Mouse (Mus musculus): ENCODE measurements around the gene Rpl6.
"Not testable (repeated sequence)": the region's sequence is repeated elsewhere in the genome, so short reads cannot be mapped to it uniquely, and the experiment has no call there.

The Rpl6 gene

DNA sequence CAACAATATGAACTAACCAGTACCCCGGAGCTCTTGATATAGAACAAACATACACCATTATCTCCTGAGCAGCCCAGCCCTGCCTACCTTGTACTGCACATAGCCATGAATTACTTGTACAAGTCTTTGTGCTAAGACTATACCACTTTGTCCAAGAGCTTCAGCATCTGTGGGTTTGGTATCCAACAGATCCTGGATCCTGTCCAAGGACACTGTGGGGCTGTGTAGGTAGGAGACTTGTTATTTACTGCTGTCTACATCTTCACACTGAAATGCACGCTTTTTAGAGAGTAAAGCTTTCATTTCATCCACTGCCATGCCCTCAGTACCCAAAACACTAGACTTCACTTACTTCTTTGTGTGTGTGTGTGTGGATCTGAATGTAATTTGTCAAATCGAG is 20.6 kb downstream of the Rpl6 start:
- no peak for ATAC-seq (ENCODE audit: low TSS enrichment)

DNA sequence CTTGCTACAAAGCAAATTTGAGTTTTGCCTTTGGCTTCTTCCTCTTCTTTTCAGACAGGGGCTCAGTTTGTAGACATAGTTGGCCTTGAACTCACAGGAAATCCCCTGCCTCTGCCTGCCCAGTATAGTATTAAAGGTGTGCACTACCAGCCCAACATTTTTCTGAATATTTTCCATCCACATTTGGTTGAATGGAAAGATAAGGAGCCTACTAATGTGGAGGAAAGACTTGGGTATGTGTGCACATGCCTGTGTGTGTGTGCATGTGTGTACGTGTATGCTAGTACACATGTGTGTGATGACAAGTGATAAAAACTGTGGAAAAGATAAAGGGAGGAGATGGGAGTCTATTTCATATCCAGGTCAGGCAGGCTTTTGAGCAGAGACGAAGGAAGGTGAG is 21.6 kb downstream of the Rpl6 start:
- no peak for ATAC-seq (ENCODE audit: low TSS enrichment)

DNA sequence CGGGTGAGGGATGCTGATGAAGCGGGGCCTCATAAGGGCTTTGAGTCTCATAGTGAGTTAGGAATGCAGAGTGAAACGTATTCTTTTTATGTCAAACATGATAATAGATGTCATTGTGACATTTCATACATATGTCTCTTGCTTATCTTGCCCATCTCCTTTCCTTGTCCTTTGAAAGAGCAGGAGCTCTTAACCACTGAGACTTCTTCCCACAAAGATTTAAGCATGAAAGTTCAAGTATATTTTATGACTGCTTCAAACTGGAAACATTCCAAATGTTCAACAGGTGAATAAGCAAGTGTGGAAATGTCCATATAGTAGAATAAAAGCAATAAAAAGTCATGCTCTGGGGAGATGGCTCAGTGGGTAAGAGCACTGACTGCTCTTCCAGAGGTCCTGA is 22.1 kb downstream of the Rpl6 start:
- ATAC-seq (ENCODE audit: low TSS enrichment), result no peak

DNA sequence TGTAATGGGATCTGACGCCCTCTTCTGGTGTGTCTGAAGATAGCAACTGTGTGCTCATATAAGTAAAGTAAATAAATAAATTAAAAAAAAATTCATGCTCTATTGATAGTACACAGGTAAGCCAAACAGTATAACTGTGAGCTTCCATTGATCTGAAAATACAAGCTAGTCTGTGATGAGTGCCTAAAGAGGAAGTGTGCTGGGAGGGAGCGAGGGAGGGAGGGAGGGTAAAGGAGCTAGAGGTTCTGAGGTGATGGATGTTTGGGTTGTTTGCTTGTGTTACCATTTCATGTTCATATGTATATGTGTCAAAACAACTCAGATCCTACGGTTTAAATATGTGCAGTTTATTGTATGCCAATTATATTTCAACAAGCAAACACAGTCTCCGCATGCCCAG is 22.6 kb downstream of the Rpl6 start:
- no peak for ATAC-seq (ENCODE audit: low TSS enrichment)

DNA sequence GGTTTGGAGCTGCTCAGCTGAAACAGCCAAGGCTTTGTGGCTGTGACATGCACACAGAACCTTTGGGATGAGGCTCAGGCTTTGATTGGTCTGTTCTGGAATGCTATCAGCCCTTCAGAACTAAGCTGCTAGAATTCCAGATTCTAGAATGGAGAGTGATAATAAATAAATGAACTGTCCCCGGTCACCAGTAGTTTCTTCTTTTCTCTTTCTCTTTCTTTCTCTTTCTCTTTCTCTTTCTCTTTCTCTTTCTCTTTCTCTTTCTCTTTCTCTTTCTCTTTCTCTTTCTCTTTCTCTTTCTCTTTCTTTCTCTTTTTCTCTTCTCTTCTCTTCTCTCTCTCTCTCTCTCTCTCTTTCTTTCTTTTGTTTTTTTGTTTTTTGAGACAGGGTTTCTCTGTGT is 23.0 kb downstream of the Rpl6 start:
- ATAC-seq (ENCODE audit: low TSS enrichment), result not testable (repeated sequence)

DNA sequence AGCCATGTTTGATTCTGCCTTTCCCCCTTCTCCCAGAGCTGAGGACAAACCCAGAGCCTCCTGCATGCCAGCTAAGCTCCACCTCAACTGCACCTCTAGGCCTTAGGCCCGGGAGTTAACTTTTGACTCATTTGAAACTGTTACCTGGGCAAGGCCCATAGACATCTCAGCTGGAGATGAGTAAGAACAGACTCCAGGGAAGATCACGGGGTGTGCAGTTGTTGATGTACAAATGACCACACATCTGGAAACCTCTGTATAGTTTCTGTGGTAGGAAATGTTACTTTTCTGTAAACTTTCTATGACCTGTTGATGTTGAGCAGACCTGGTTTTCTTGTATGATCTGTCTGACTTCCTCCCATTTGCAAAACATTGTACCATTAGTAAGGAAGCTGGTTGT is 24.9 kb downstream of the Rpl6 start:
- no peak for ATAC-seq (ENCODE audit: low TSS enrichment)

DNA sequence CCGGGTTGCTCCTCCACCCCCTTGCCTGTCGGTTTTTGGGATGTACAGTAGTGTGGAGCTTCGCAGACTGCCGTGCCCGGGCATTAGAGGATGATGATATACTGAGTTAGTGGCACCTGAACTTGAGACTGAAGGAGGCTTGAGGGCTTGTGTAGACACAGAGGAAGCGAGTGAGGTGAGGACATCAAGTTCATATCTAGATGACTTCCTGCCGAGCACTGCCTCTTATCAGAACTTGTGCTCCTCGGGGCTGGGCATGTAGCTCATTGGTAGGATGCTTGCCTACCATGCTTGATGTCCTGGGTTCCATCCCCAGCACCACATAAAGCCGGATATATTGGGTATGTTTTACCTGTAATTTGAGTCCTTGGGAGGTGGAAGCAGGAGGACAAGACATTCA is 26.5 kb downstream of the Rpl6 start:
- no peak for ATAC-seq (ENCODE audit: low TSS enrichment)

DNA sequence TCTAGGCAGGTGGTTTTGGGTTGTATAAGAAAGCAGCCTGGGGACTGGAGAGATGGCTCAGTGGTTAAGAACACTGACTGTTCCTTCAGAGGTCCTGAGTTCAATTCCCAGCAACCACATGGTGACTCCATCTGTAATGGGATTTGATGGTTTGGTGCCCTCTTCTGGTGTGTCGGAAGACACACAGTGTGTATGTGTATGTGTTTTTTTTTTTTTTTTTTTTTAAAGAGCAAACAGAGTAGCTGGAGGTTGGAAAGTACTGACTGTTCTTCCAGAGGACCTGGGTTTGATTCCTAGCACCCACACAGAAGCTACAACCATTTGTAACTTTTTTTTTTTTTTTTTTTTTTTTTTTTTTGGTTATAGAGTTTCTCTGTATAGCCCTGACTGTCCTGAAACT is 28.5 kb downstream of the Rpl6 start:
- ATAC-seq (ENCODE audit: low TSS enrichment), result no peak

DNA sequence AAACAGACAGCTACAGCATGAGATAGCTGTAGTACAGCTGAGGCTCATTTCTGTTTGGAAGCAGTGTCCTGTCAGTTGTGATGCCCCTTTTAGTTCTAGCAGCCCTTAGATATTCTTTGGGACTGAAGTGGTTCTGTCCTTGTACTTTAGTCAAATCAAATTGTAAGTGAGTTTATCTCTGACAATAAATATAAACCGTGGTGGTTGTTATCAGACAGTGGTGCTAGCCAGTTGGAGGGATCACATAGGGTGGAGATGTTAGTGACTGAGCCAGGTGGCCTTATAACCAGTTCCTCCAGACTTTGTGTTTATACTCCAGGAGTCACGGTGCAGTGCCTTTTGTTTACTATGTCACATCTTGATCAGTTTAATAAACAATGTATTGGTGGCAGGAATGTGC is 29.4 kb downstream of the Rpl6 start:
- no peak for ATAC-seq (ENCODE audit: low TSS enrichment)

DNA sequence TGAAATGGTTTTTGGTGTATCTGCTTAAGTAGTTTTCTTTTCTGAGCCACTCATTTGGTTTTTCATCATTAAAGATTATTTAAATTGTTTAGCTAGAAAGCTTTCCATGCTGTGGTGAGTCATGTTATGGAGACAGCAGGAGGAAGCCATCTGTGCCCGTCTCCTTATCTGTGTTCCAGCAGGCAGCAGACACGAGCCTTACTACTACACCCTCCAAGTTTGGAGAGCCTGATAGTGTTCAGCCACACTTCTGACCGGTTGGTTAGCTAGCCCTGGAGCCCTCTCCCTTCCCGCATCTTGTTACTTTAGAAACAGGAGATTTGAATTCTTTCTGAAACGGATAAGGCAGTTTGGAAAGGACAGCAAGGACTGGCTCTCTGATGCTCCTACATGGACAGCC is 31.9 kb downstream of the Rpl6 start:
- ATAC-seq (ENCODE audit: low TSS enrichment), result peak; percentile 95

DNA sequence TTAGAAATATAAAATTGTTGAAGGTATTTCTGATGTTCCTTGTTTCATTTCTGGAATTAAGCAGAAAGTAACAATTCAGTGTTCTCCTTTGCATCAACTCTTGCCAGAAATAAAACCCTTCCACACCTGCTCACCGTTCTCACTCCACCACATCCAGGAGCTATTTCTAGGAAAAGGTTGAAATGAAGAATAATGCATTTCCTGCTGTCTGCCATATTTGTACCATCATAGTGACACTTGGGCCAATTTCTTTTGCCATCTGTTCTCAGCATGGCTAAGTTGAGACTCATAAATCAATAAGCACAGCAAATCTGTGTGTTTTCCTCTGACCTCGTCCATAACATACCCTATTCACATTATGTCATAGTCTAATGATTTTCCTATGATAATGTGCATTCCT is 33.9 kb downstream of the Rpl6 start:
- no peak for ATAC-seq (ENCODE audit: low TSS enrichment)

DNA sequence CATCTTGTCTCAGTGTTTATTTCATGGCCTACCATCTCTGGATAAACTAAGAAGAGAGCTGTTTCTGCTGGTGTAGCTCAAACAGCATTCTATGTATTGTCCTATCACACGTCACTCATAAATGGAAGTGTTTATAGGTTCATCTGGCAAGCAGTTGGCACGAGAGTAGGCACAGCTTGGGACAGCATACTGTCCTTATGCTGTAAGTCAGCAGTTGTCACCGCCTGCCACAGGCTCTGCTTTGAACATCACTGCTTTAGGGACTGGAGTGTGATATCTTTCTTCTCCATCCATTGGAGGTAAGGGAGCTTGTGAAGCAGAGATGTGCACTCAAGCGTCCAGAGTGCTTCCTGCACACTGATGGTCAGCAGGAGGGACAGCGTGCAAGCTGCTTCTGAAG is 35.6 kb downstream of the Rpl6 start:
- ATAC-seq (ENCODE audit: low TSS enrichment), result no peak

DNA sequence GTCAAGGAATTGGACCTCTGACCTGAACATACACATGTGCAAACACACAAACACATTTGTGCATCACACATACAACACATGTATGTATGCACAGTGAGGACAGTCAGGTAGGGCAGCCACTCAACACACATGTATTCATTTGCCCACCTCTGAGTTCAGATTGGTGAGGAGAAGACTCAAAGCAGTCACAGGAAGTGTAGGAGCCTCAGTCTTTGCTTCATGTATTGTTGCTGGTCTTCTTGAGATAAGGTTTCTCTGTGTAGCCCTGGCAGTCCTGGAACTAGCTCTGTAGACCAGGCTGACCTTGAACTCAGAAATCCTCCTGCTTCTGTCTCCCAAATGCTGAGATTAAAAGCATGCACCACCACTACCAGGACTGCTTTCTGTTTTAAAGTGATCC is 36.9 kb downstream of the Rpl6 start:
- no peak for ATAC-seq (ENCODE audit: low TSS enrichment)

DNA sequence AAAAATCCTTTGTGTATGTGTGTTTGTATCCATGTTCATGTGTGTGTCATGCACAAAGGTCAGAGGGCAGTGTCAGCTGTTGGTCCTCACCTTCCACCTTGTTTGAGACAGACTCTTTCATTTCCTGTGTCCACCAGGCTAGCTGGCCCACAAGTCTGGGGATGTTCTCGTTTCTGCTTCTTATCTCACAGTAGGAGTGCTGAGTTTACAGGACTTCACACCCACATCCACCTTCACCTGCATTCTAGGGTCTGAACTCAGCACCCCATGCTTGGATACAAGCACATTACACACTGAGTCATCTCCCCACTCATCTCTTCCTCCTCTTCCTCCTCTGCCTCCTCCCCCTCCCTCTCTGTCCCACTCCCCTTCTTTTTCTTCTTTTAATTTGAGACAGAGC is 38.0 kb downstream of the Rpl6 start:
- no peak for ATAC-seq (ENCODE audit: low TSS enrichment)

DNA sequence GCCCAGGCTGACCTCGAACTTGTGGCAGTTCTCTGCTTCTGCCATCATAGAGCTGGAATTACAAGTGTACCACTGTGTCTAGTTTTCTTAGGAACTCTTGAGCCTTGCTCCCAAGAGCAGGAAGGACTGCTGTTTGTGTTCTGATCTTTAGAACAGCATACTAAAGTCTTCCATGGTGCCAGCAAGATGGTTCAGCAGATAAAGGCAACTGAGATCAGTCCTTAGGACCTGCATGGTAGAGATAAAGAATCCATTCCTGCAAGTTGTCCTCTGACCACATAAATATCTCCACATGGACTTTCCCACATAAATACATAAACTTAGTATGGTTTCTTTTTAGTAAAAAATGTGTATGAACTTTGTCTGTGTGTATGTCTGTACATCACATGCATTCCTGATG is 38.4 kb downstream of the Rpl6 start:
- no peak for ATAC-seq (ENCODE audit: low TSS enrichment)

DNA sequence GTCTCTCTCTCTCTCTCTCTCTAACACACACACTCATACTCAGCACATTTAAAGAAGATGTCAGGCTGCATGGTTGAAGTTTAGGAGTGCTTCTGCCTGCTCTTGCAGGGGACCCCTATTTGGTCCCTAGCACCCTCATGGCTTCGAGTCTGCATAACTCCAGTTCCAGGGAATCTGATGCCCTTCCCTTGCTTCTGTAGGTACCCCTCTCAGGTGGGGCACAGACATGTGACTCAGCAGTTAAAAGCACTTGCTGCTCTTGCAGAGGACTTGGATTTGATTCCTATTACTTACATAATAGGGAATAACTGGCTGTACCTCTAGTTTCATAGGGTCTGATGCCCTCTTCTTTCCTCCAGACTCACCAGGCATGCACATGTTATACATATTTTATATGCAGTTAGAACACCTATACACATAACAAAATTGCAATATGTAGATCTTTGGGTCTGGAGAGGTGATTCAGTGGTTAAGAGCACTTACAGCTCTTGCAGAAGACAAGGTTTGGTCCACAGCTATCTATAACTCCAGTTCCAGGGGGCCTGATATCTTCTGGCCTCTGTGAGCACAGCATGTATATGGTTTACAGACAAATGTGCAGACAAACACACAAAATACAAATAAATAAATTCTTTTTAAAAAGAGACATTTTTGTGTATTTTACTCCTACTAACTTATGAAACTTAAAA is 39.5 kb downstream of the Rpl6 start:
- ATAC-seq (ENCODE audit: low TSS enrichment), result no peak

DNA sequence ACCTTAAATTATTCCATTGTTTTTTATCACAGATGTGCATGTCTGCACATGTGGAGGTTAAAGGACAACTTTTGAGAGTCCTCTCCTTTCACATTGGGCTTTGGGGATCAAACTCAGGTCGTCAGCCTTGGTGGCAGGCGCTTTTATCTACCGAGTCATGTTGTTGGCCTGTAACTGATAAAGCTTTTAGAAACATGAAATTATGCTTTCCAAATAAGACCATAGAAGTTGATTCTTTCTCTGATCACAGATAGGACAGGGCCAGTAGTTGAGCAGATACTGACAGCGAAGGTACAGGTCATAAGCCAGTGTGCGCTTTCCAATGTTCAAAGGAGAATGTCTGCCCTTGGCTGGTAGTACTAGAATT is 40.1 kb downstream of the Rpl6 start:
- no peak for ATAC-seq (ENCODE audit: low TSS enrichment)

DNA sequence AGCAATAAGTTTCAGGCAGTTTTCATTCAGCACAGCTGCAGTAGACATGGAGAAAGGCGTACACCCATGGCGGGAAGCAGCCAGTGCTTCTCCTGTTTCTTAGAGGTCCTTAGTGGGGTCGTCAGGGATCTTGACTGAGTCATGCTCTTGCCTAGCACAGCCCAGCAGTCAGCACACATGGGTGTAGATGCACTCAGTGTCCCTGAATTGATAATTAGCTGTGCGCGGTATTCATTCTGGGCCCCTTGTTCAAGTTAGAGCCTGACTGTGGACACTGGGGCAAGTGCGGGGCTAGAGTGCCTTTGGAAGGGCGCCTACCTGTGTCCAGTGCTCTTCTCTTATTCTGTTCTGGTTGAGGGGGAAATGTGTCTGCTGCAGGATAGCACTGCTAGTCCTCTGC is 40.9 kb downstream of the Rpl6 start:
- no peak for ATAC-seq (ENCODE audit: low TSS enrichment)

DNA sequence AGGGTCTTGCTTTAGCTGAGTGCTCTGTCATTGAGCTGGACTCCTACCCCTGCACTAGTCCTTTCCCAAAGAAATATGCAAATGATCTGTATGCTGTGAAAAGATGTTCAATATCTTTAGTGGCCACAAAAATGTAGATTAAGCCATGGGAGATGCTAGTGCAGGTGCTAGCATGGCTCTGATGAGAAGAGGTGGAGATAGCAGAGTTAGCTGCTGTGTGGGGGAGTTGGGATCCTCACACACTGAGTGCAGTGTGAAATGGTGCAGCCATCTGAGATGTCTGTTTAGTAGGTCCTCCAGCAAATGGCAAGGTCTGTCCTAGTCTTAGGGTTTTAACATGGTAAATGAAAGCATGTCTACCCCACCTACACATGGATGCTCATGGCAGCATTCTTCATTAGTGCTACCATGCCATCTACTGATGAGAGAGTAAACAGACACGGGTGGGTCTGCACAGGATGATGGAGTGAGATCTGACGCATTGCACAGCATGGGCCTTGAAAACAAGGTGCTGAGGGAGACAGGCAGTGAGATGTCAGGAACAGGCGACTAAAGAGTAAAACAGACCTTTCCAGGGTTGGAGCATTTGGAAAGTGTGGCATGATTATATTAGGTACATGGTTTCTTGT is 44.6 kb downstream of the Rpl6 start:
- peak; percentile 72; the same call in 1 of the 2 replicates for ATAC-seq (ENCODE audit: low TSS enrichment)

DNA sequence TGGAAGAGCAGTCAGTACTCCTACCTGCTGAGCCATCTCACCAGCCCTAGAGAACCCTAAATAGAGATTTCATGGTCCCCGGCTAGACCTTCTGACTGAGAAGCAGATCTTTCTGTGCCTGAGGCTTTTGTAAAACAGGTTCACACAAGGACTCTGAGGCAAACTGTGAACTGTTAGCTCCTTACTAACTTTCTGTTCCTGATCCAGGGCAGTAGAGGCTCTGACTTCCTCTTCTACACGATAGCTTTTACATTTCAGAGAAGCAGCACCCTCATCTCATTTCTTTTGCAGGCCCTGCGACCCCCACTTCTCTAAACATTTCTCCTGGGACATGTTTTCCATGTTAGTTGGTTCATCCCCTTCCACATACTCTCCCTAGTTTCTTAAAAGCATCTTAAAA is 45.4 kb downstream of the Rpl6 start:
- no peak for ATAC-seq (ENCODE audit: low TSS enrichment)

DNA sequence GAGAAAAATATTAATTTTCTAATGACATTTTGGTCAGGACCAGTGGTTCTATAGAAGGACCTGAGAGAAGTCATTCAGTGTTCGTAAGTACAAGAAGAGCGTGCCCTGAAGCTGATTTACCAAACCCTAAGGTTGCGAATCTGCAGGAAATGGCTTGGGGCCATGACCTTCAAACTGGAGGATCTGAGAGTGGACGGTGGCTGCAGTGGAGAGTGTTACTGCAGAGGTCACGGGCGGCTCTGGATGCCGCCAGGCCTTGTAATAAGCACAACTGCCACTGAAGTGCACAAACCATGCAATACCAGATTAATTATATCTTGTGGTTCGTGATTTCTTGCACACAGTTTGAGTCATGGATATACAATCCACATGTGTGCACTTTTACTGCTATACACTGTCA is 47.5 kb downstream of the Rpl6 start:
- no peak for ATAC-seq (ENCODE audit: low TSS enrichment)

DNA sequence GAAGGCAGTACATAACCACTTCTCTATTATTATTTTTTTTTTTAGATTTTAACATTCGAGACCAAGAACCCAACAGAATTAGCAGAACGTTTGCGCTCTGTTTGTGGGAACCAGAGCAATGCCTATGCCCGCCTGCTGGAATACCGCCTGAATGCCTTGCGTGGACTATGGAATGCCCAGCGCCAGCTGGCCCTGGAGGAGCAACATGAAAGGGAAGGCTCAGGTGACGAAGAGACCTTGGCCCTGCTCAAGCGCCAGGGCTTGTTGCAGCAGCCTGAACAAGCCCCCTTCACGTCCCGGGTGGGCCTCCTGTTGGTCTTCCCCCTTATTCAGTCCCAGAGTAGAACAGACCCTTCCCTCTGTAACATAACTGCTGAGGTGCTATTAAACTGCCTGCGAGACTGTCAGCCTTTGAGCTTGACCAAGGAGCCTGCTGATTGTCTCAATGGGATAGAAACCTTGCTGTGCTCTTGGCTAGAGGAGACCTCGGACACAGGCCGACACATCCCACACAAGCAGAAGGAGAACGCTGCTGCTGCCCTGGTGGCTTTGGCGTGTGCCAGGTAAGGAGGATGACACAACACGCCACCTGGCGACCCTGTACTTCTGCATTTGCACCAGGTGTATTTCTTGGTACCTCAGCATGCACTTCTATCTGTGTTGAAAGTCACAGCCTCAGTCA is 49.7 kb downstream of the Rpl6 start:
- no peak for ATAC-seq (ENCODE audit: low TSS enrichment)

DNA sequence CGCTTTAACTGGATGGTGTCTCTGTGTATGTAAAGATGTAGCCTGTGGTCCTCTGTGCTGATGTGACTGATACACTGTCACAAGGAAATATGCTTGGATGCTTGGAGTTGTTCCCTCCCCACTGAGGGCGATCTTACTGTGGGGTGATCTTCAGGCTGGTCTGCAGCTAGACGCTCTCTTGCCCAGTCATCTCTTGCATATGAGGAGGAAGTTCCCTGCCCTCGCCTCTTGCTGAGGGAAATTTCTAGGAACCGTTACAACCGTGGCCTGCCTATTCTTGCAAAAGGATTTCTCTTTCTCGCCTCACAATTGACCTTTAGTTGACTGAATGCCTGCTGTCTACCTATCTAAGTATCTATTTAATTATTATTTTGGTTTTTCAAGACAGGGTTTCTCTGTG is 50.7 kb downstream of the Rpl6 start:
- ATAC-seq (ENCODE audit: low TSS enrichment), result no peak
